In genomic region chrX:89409589-89409988, GRCm38 (mm10) we compare ENCODE assay signal across 47 mouse cellular contexts. TPM values are rescaled to one million over a fixed set of nuclear protein-coding genes. Genes with fewer than 3 reads are reported as not detected.
"Had no signal": no experiment of that assay in that cellular context is flagged by ENCODE, and none has a peak within 500 bp of the region (broad histone marks: within the 10 kb centered on the region; RNA-seq: fewer than 3 reads in every experiment).

Gene Pet2 (minus strand): TSS chrX:89409689.

- H3K4me3 ChIP-seq: left cerebral cortex, adult 2 months; limb, embryonic 10.5 days; limb, embryonic 12.5 days; limb, embryonic 13.5 days; limb, embryonic 15.5 days; liver, embryonic 12.5 days; liver, embryonic 13.5 days; liver, embryonic 15.5 days; lung, embryonic 15.5 days; megakaryocyte, embryonic 14.5 days; midbrain, embryonic 10.5 days; midbrain, embryonic 12.5 days; midbrain, embryonic 13.5 days; midbrain, embryonic 15.5 days had no signal

- DNase-seq: left cerebral cortex, postnatal 4 days; liver; liver, embryonic 13.5 days; liver, postnatal 0 days; lung, adult 18-20 months; lung, adult 2 months; lung, embryonic 14.5 days; lung, postnatal 10 days; lung, postnatal 14 days; lung, postnatal 36 days; lung, postnatal 4 days; midbrain, embryonic 14.5 days had no signal

- H3K4me1 ChIP-seq: limb, embryonic 10.5 days; limb, embryonic 12.5 days; limb, embryonic 13.5 days; limb, embryonic 15.5 days; liver, embryonic 12.5 days; liver, embryonic 13.5 days; liver, embryonic 15.5 days; lung, embryonic 15.5 days; megakaryocyte, embryonic 14.5 days; midbrain, embryonic 10.5 days; midbrain, embryonic 12.5 days; midbrain, embryonic 13.5 days; midbrain, embryonic 15.5 days had no signal

- H3K27me3 ChIP-seq: limb, embryonic 12.5 days; limb, embryonic 13.5 days; limb, embryonic 15.5 days; liver, embryonic 12.5 days; liver, embryonic 13.5 days; liver, embryonic 15.5 days; lung, embryonic 15.5 days; megakaryocyte, embryonic 14.5 days; midbrain, embryonic 12.5 days; midbrain, embryonic 13.5 days; midbrain, embryonic 15.5 days had no signal

- H3K4me2 ChIP-seq: limb, embryonic 12.5 days; limb, embryonic 13.5 days; limb, embryonic 15.5 days; liver, embryonic 11.5 days; liver, embryonic 12.5 days; liver, embryonic 13.5 days; liver, embryonic 15.5 days; lung, embryonic 14.5 days; lung, embryonic 15.5 days; midbrain, embryonic 11.5 days; midbrain, embryonic 12.5 days; midbrain, embryonic 13.5 days; midbrain, embryonic 15.5 days had no signal

- H3K36me3 ChIP-seq: limb, embryonic 10.5 days; limb, embryonic 12.5 days; limb, embryonic 13.5 days; limb, embryonic 15.5 days; liver, embryonic 12.5 days; liver, embryonic 13.5 days; liver, embryonic 15.5 days; lung, embryonic 15.5 days; midbrain, embryonic 10.5 days; midbrain, embryonic 12.5 days; midbrain, embryonic 13.5 days; midbrain, embryonic 15.5 days had no signal

- H3K27ac ChIP-seq: left cerebral cortex, adult 2 months; limb, embryonic 10.5 days; limb, embryonic 12.5 days; limb, embryonic 13.5 days; limb, embryonic 15.5 days; liver, embryonic 12.5 days; liver, embryonic 13.5 days; liver, embryonic 14.5 days; liver, embryonic 15.5 days; lung, embryonic 15.5 days; macrophage; midbrain, embryonic 10.5 days; midbrain, embryonic 12.5 days; midbrain, embryonic 13.5 days; midbrain, embryonic 15.5 days had no signal

RNA-seq across cellular contexts. Expression of gene Pet2, which starts in this region (rescaled TPM):
- total RNA-seq: left cerebral cortex, adult 18-20 months; left cerebral cortex, adult 2 months; left cerebral cortex, adult 8-10 months; left cerebral cortex, postnatal 10 days; left cerebral cortex, postnatal 14 days; left cerebral cortex, postnatal 25 days; left cerebral cortex, postnatal 36 days; left cerebral cortex, postnatal 4 days; liver, adult 2 months; megakaryocyte progenitor cell, adult 5-6 weeks; megakaryocyte, adult 5-6 weeks; megakaryocyte-erythroid progenitor cell, adult 5-6 weeks; midbrain, postnatal 0 days; monocyte, adult 5-6 weeks had no signal
- polyA plus RNA-seq: limb, embryonic 10.5 days; limb, embryonic 11.5 days; limb, embryonic 12.5 days; limb, embryonic 13.5 days; limb, embryonic 14.5 days; limb, embryonic 15.5 days; liver, adult 2 months; liver, embryonic 11.5 days; liver, embryonic 12.5 days; liver, embryonic 13.5 days; liver, embryonic 14.5 days; liver, embryonic 15.5 days; liver, embryonic 16.5 days; liver, postnatal 0 days; lung, adult 2 months; lung, embryonic 14.5 days; lung, embryonic 15.5 days; lung, embryonic 16.5 days; lung, postnatal 0 days; macrophage; midbrain, embryonic 10.5 days; midbrain, embryonic 11.5 days; midbrain, embryonic 12.5 days; midbrain, embryonic 13.5 days; midbrain, embryonic 14.5 days; midbrain, embryonic 15.5 days; midbrain, embryonic 16.5 days; midbrain, postnatal 0 days had no signal
